Mouse (Mus musculus): ENCODE data around the gene Polr2g. TPM values are rescaled to one million over a fixed set of nuclear protein-coding genes. Genes with fewer than 3 reads are reported as not detected.
A peak's percentile ranks its signal among the peaks of the same experiment; 100 is the strongest.

The Polr2g gene
- total and polyA plus RNA-seq, 3 experiments, result 181 to 188 TPM; not detected in 1

DNA sequence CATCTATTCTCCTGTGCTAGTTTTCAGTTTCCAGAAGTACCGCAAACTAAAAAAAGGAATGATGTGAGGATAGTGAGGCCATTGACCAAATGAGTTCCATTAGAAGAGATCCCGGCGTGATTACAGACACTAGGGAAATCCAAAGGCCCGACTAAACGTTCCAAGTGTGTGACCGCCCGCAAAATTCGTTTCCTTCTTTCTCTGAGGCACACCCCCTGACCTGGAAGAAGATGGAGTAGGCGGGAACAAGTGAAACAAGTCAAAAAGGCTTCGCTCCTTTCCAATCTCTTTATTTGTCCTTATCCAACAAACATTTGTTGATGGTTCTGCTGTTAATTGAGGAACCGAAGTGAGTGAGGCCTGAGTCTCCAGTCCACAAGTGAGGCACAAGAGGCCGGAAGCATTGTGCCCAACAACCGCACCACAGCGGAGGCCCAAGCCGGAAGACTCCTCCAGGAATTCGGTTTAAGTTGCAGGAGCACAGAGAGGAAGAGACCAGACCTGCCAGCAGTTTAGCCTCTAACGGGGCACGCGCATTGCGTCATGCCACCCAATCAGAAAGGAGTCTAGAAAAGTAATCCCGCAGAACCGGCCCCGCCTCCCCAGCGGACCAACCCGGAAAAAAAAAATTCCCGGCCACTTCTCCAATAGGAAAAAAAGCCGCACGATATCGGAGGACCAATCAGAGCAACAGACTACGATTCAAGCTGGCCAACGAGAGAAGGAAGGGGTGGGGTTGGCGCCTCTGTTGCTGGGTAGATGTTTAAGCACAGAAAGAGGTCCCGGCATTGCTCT, 20.6 kb upstream of the Polr2g start, which contains the start of gene Ttc9c (continued):
- TF ChIP-seq POLR2AphosphoS2 (IDR thresholded peaks at IDR 0.05; ENCODE audit: low read length), result peak; percentile 65; the same call in 1 of the 2 replicates
- TF ChIP-seq SMC3 (IDR thresholded peaks at IDR 0.05; ENCODE audit: low read depth, low read length), result no peak
- TF ChIP-seq TBP (IDR thresholded peaks at IDR 0.05; ENCODE audit: low read depth, low read length), result peak; percentile 86
- peak; percentile 91 for TF ChIP-seq ELF1 (IDR thresholded peaks at IDR 0.05; ENCODE audit: low read depth, low read length)
- no peak for TF ChIP-seq EP300 (IDR thresholded peaks at IDR 0.05; ENCODE audit: low read depth in 1 of 2, low read length in 2 of 2)
- peak; percentile 44 for TF ChIP-seq ETS1 (IDR thresholded peaks at IDR 0.05; ENCODE audit: low read depth, low read length)
- TF ChIP-seq MAX (IDR thresholded peaks at IDR 0.05; ENCODE audit: low read length), result 0 out of 2 replicates have a peak, but pooled peaks have one; percentile 3
- TF ChIP-seq RCOR1 (IDR thresholded peaks at IDR 0.05; ENCODE audit: low read depth, low read length), result no peak
- TF ChIP-seq GABPA (IDR thresholded peaks at IDR 0.05; ENCODE audit: low read depth, low read length), result no peak
- TF ChIP-seq MYC (IDR thresholded peaks at IDR 0.05; ENCODE audit: low read depth, low read length), result peak; percentile 72; the same call in 1 of the 2 replicates
- peak; percentile 67 for TF ChIP-seq KAT2A (conservative IDR thresholded peaks at IDR 0.05; ENCODE audit: low read depth, low read length)
- peak; percentile 45; the same call in 1 of the 2 replicates for TF ChIP-seq GATA1 (IDR thresholded peaks at IDR 0.05; ENCODE audit: low read depth, low read length)
- peak; percentile 80 for TF ChIP-seq HCFC1 (IDR thresholded peaks at IDR 0.05; ENCODE audit: low read depth, low read length)
- TF ChIP-seq BHLHE40 (IDR thresholded peaks at IDR 0.05; ENCODE audit: borderline replicate concordance, low read depth, low read length), result no peak
- TF ChIP-seq NRF1 (IDR thresholded peaks at IDR 0.05; ENCODE audit: insufficient read depth, low read depth, low read length, poor library complexity, severe bottlenecking), result peak; percentile 59
- no peak for TF ChIP-seq ZC3H11A (IDR thresholded peaks at IDR 0.05; ENCODE audit: low read depth, low read length)
- no peak for TF ChIP-seq POLR2AphosphoS5 (IDR thresholded peaks at IDR 0.05; ENCODE audit: borderline replicate concordance, low read depth, low read length)
- no peak for TF ChIP-seq USF2 (IDR thresholded peaks at IDR 0.05; ENCODE audit: borderline replicate concordance in 1 of 2, insufficient read depth in 1 of 2, low read depth in 1 of 2, low read length in 2 of 2)
- no peak for TF ChIP-seq RAD21 (IDR thresholded peaks at IDR 0.05; ENCODE audit: low read depth, low read length)

- peak; percentile 54 for DNase-seq (ENCODE audit: low read depth, low spot score)
- Histone ChIP-seq H3K36me3 (ENCODE audit: control insufficient read depth in 1 of 2, insufficient read depth in 2 of 2, low read length in 2 of 2) (peaks cover 7 to 31% of the 10 kb centered on the region in 2 experiments), H3K27me3 (ENCODE audit: control insufficient read depth in 1 of 2, insufficient read depth in 2 of 2, low read length in 2 of 2) (no peaks in the 10 kb centered on the region), H3K79me2 (ENCODE audit: control insufficient read depth, insufficient read depth, low read length, poor library complexity) (peaks cover 51% of the 10 kb centered on the region), H3K4me3 (ENCODE audit: control insufficient read depth in 1 of 2, insufficient read depth in 1 of 2, low read depth in 2 of 2, low read length in 2 of 2) (peak overlapping the region; percentile 78), H3K4me1 (ENCODE audit: control insufficient read depth in 1 of 2, insufficient read depth in 2 of 2, low read length in 2 of 2) (peaks cover 5 to 11% of the 10 kb centered on the region in 2 experiments; a peak in 3 of 4 replicates), H3K9me3 (replicated peaks; ENCODE audit: insufficient read depth, low read length) (no peaks in the 10 kb centered on the region), H3K9ac (ENCODE audit: control insufficient read depth, low read depth, low read length, poor library complexity, severe bottlenecking) (peak overlapping the region; percentile 88), H3K27ac (ENCODE audit: control insufficient read depth, low read depth, low read length) (peak overlapping the region; percentile 98)
- peak; percentile 23; the same call in 1 of the 2 replicates for TF ChIP-seq ZMIZ1 (IDR thresholded peaks at IDR 0.05; ENCODE audit: low read depth, low read length)
- no peak for TF ChIP-seq ELF1 (IDR thresholded peaks at IDR 0.05; ENCODE audit: low read depth, low read length)
Observed at GRCm38 (mm10) chr19:8818301-8818798, 20.0 kb upstream of the Polr2g start.
